Mouse (Mus musculus): ENCODE data around the gene Agpat4.

Agpat4 gene

DNA sequence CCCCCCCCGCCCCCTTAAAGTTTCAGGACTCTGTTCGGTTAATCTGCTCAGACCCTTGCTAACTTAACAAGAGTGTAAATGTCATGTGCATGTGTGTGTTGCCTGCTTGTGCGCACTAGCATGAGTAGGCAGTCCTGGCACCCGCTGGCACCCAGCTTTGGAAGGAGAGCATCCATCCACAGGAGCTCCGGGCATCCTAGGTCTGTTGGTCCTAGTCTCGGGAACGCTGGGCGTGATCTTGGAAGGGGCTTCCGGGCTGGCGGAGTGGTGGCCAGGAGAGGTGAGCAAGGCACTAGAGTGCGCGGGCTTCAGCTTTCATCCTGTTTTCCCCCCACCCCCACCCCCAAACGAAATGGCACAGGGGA lies at the start of gene Agpat4:
Gene Agpat4 (plus strand): TSS at position 144 of the 365 bp plus-strand sequence.
- in situ Hi-C loops (cut with MseI, MboI) = no loop called here

DNA sequence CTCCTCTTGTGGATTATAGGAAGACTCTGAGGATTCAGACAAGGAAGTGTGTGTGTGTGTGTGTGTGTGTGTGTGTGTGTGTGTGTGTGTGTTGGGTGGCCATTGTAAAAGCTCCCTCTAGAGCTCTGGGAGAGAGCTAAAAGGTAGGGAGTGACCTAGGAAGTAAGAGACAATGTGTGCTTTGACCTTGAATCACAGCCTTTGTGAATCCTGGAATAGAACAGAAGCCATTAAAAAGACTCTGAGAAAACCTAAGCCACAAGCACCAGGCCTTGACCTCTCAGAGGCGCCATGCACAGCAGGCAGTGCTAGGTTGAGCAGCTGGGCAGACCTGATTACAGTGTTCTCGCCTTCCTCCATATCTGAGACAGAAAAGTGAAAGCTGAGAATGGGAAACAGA lies 41.7 kb upstream of the Agpat4 start:
- in situ Hi-C loops (cut with MseI, MboI) = no loop called here

DNA sequence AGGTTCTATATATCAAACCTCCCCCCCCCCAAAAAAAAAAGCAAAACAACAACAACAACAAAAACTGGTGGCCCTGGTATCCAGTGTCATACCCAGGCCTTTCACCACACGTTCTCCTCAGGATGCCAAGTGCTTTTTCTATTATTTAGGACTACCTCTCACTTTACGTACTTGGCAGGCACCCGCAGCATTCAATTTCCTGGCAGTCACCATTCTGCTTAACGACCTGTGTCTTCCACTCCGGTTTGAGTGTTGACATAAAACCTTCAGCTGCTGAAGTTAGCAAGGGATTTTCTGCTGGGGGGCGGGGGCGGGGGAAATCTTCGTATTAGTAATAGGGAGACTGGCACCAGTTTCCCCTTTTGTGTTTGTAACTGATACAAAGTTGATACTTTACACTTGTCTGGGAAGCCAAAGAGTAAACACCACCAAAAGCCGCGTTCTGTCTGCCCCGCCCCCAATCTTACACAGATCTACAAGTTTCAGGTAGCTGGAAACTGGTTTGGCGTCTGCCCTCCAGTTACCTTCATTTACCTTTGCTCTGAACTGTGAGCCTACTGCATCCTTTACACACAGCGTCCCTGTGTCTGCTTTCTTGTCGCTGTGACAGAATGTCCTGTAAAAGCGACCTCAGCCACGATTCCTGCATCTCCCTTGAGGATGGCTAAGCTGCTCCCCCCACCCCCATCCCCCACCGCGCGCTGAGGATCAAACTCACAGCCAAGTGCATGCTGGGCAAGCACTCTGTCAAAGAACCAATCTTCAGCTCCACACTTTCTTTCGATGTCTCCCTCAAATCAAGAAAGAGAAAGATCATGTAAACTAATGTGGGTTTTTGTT lies 37.6 kb upstream of the Agpat4 start:
- in situ Hi-C loops (cut with MseI, MboI) = no loop called here

DNA sequence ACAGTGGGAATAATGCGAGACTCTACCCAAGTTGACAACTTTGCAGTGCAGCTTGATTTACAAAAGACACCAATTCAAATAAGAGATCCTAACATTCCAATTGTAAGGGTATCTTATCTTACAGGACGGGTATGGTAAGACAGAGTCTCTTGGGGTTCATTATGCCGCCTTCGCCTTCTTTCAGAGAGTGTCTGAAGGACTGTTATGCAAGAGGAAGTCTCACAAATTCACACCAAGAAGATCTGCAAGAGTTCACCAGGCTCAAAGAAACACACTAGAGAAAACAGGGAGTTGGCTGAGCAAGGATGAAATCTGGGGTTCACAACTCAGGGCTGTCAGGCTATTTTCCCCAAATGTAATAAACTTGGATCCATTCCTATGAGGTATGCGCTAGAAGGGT lies 36.3 kb upstream of the Agpat4 start:
- in situ Hi-C loops (cut with MseI, MboI) = no loop called here

DNA sequence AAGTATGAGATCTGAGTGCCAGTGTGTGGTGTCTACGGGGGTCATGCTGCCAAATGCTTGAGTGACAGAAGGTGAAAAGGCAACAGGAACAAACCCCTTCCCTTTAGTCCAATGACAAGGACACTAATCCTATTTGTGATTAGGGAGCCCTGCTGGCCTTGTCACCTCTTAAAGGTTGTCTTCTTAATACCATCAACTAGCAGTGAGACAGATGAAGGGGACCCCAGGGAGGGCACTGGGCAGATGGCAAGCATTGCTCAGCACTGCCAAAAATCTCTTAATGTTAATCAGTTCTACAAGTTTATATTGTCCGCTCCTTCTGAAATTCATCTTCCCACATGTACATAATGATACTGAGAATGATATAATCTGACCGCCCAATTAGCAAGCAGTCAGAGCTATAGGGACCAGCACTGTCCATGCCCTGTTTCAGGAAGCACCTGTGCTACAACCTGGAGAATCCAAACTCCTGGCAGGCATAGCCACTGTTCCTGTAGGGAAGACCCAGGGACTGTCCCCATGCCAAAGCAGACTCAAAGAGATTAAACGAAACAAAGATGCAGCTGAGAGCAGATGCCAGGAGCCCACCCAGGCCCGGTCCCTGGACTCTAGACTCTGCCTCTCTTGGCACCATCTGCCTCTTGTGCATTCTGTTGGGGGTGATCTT lies 28.1 kb upstream of the Agpat4 start:
- in situ Hi-C loops (cut with MseI, MboI) = no loop called here

DNA sequence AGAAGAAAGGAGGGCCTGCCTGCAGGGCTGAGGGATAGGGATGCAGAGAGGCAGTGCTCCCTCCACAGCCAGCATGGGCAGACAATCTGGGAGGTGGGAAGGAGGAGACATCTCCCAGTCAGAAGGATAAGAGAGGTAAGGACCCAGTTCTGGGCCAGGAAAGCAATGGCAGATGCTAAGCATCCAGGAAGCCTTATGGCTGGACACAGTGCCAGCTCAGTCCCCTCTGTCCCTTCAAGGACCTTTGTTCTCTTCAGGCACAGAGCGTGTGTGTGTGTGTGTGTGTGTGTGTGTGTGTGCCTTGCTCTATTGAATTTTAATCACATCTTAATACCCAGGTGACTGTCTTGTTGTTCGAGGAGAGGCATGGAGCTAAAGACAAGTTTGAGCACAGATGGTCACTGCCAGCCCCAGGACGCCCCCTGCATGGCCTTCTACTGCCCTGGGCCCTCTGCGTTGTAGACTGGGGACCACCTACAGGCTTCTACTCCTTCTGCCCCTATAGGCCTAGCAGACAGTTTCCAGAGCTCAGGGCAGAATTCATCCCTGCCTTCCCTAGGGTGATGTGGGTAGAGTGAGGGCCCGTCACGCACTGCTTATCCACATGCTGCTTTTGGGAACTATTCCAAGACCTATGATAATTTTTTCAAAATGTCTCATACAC lies 25.5 kb upstream of the Agpat4 start:
- in situ Hi-C loops (cut with MseI, MboI) = no loop called here

DNA sequence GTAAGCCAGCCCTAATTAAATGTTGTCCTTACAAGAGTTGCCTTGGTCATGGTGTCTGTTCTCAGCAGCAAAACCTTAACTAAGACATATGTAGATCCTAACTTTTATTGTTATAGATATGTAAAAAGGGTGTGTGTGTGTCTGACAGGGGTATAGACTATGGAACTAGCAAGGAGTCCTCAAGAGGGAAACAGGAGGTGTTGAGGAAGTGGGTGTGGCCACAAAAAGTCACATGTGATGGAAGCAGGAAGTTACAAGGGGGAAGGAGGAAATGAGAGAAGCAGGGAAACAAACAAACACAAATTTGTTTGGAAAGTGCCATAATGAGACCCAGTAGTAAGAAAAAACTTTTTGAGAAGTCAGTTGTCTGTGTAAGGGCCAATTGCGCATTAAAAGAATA lies 24.5 kb upstream of the Agpat4 start:
- in situ Hi-C loops (cut with MseI, MboI) = no loop called here

DNA sequence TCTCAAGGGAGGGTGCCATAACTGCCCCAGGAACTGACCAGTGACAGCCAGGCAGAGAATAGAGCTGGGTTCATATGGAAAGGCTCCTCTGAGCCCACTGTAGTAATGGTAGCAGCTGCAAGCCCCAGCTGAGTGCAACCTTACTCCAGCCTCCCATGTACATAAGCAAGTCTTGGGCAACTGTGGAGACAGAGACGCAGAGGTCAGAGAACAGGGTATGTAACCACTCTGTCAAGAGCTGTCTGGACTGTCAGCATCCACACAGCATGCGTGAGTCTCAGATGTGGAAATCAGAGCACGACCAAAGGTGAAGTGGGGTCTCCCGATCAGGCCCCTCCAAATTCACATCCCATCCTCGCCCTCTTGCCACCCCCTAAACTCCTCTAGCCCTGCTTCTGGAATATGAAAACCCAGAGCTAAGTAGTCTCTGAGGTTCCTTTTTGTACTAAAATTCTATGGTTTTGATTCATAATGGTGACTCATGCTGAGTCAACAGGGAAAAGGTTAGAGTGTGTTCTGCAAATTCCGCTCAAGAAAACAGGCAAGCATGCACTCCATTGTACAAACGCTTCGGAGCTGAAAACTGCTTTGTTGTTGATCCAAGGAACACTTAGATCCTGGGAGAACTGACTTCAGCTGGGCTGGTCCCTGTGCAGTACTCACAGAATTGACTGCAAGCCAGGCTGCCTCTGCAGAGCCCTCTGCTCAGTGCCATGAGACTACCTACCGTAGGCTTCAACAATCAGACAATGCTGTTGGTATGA lies 23.5 kb upstream of the Agpat4 start:
- in situ Hi-C loops (cut with MseI, MboI) = no loop called here

DNA sequence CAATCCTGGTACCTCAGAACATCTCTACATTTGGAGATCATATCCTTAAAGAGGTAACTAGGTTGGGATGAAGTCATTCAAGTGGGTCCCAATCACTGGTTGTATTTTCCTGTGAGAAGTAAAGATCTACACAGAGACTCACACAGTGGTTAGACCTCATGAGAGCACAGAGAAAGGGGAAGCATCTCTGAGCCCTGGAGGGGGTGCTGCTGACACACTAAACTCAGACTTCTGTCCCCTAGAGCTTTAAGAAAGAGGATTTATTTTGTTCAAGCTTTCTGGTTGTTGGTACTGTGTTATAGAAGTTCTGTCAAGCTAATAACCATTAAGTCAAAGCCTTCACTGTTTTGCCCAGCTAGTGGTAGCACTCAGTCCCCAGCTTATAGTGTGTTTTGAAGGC lies 19.1 kb upstream of the Agpat4 start:
- in situ Hi-C loops (cut with MseI, MboI) = no loop called here

DNA sequence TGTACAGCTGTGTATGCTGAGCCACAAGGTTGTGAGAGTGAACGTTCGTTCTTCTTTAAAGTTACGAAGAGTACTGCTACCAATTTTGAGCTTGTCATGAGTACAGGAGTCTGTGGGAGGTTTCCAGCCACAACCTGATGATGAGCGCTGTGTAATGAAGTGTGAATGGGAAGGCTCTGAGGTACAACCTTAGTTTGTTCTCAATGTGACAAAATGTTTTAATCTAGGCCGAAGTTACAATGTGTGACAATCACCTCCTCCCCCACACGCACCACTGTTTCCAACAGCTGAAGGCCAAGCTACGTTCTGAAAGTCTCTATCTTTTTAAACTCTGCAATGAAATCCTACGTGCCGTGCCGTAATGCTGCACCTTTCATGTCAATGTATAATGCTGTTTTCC lies 16.2 kb upstream of the Agpat4 start:
- in situ Hi-C loops (cut with MseI, MboI) = loop anchor here in 1 of 2 experiments (5.0 kb wide), 1 partner anchor 65 kb away; no protein-coding TSS in a partner anchor

DNA sequence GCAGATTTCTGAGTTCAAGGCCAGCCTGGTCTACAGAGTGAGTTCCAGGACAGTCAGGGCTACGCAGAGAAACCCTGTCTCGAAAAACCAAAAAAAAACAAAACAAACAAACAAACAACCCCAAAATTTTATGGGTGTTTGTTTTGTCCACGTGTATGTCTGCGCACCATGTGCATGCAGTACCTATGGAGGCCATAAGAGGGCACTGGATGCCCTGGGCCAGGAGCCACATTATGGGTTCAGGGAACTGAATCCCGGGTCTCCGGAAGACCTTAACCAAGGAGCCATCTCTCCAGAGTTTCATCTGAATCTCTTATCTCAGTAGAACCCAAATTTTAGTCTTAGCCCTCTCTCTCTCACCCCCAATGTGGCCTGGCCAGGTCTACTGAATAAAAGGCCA lies 14.7 kb upstream of the Agpat4 start:
- in situ Hi-C loops (cut with MseI, MboI) = loop anchor here in 1 of 2 experiments (5.0 kb wide), 1 partner anchor 66 kb away; no protein-coding TSS in a partner anchor

DNA sequence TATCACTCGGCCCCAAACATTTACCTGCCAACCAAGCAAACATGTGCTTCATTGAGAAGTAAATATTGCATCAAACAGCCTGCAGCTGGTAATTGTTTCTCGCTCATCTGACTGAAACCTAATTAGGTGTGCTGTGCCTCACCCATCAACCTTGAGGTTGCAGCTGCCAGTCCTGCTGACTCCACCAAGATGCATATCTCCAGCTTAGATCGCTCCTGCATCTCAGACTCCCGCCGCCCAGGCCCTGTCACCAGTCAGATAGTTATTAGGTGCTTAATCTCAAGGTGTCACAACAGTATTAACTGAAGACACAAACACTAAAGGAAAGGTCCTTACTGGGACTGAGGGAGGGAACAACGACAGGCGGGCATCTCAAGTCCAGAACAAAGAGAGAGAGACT lies 14.3 kb upstream of the Agpat4 start:
- in situ Hi-C loops (cut with MseI, MboI) = loop anchor here in 1 of 2 experiments (5.0 kb wide), 1 partner anchor 67 kb away; no protein-coding TSS in a partner anchor

DNA sequence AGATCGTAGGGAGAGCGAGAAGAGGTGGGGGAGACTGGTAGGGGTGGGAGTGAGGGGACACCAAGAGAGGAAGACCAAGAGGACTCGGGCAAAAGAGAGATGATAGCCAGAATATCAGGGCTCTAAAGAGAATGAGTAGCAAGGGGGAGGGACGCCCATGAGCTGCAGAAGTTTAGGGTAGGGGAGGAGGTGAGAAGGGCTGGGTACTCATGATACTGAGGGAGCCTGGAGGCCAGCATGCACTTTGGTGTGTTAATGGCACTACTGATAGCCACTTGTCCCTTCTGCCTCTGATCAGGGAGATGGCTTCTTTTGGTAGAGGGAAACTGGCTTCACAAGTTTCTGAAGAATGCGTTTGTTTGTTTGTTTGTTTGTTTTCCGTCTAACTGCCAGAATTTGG lies 13.8 kb upstream of the Agpat4 start:
- in situ Hi-C loops (cut with MseI, MboI) = loop anchor here in 1 of 2 experiments (5.0 kb wide), 1 partner anchor 67 kb away; no protein-coding TSS in a partner anchor

DNA sequence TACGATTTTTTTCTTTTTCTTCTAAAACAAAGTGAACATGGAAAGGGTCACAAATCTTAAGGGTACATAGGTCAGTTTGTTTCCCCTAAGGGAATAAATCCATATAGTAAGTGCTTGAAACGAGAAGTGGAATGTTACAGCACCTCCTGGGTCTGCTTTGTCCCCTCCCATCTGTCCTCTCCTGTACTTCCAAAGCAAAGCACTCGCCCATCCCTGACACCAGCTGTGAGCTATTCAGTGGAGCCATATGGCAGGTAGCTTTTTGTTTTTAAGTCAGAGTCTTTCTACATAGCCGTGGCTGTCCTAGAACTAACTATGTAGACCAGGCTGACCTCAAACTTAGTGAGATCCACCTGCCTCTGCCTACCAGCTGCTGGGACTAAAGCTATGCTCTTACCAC lies 12.2 kb upstream of the Agpat4 start:
- in situ Hi-C loops (cut with MseI, MboI) = no loop called here

DNA sequence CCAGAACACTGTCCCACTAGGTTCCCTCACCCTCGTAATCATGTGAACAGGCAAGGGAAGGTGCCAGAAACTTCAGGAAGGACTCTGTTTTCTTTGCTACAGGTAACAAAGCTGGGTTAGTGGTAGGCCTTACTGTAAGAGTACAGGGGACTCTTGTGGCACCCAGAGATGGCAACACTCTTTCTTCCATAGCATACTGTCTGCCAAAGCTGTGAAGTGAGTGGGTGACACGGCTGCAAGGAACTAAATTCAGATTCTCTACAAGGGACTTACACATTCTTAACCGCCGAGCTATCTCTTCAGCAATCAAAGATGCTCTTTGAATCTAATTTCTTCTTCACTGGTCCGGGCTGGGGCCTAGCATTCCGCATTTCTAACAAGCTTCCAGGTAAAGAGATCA lies 4.9 kb upstream of the Agpat4 start:
- in situ Hi-C loops (cut with MseI, MboI) = no loop called here

DNA sequence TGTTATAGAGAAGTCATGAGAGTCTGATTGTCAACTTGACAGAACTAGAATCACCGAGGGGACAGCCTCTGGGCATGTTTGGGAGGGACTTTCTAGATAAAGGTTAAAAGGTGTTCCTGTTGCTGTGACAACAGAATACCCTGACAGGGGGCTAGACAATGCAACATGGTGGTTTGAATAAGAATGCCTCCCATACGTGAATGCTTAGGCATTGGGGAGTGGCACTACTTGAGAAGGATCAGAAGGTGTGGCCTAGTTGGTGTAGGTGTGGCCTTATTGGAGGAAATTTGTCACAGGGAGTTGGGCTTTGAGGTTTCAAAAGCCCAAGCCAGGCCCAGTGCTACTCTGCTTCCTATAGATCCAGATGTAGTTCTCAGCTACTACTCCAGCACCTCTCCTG lies 3.4 kb upstream of the Agpat4 start:
- in situ Hi-C loops (cut with MseI, MboI) = no loop called here

DNA sequence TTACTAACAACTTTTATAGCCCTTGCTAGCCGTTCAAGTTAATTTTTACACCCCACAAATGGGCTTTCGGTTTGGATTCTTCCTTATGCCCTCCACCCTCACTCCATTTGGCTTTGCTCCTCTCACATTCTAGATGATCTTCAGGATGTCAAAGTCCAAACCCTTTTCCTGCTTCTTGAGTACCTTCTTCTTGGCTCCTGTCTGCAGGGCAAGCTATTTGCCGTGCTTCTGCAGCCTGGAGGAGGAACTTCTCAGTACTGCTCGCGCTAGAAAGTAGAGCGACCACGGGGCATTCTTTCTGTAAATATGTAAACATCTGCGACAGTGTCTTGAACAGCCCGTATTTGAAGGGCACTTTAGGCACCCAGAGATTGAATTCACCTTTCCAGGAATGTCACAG lies 373 bp upstream of the Agpat4 start:
- in situ Hi-C loops (cut with MseI, MboI) = no loop called here

DNA sequence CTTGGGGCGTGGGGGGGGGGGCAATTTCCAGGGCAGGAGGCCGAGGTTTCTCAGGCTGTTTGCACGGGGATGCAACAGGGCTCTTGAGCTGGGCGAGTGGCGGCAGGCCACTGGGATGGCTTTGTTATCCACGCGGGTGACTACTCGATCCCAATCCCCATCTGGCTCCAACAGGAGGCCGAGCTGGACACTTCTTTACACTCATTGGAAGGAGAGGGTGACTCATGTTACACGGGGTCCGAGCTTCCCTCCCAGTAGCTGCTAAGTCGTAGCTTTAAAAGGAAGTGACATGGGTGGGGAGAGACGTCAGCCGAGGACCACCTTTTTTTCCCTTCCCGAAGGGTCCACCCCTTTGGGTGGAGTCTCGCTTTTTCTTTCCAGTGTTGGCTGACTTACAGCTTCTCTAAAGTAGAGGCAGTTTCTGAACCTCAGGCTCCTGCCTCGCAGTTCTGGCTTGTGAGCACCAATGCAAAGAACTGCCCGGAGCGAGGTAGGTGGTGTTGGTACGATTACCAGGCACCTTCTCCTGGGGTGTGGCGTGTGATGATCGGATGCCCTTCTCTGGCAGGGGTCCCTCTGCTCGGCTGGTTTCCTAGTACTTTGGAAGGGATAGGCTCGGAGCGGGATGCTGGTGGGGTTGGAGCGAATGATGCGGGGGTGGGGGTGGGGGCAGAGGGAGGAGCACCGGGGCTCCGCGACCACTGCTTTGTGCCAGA lies 580 bp downstream of the Agpat4 start:
- in situ Hi-C loops (cut with MseI, MboI) = no loop called here

DNA sequence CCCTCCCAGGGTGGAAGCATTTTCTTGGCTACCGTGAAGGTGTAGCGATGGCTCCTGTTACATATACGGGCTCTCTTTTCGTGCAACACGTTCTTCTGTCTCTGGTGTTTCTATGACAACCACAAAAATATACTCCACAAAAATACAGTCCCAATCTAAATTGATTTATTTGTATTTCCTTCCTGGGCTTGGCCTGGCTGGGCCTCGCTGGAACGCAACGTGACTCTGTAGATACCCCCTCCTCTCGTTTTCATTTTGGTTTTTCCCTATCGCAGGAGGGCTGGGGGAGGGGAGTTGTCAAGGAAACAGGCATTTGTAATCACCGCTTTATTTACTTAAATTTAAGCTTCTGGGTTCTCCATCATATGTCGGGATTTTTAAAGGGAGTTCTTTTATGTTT lies 1.2 kb downstream of the Agpat4 start:
- in situ Hi-C loops (cut with MseI, MboI) = loop anchor here in 1 of 2 experiments (5.0 kb wide), 1 partner anchor 82 kb away; no protein-coding TSS in a partner anchor

DNA sequence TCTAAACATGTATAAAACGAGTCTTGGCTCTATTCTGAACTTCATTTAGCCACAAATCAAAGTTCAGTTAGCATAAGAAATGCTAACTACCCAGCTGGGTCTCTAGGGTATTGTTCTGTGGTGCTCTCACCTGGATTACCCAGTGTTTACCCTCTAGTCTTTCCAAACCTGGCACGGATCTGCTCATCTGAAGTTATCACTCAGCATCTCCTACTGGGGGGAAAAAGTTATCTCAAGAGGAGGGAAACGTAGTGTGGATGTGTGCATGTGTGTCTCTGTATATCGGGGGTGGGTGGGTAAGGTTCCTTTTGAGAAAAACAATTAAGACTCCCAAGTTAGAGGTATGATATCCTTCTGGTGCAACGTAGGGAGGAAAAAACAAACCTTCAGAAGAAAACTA lies 1.8 kb downstream of the Agpat4 start:
- in situ Hi-C loops (cut with MseI, MboI) = loop anchor here in 1 of 2 experiments (5.0 kb wide), 1 partner anchor 83 kb away; no protein-coding TSS in a partner anchor
